Mouse (Mus musculus): Measurements from ENCODE around the gene Plbd2.

Plbd2 gene

GRCm38 (mm10) chr5:120503144-120503795 is at the start of gene Plbd2:
Plbd2 (minus strand) TSS chr5:120503625.
- DNase-seq = peak; percentile 84

GRCm38 (mm10) chr5:120550673-120551072 is 47.2 kb upstream of the Plbd2 start:
- no peak for DNase-seq

- no peak for DNase-seq
Observed at GRCm38 (mm10) chr5:120550137-120550536, 46.7 kb upstream of the Plbd2 start.

- DNase-seq = no peak
Observed at GRCm38 (mm10) chr5:120548236-120548850, 44.9 kb upstream of the Plbd2 start.

- no peak for DNase-seq
Observed at GRCm38 (mm10) chr5:120536632-120537031, 33.2 kb upstream of the Plbd2 start.

GRCm38 (mm10) chr5:120536046-120536445 is 32.6 kb upstream of the Plbd2 start:
- DNase-seq = peak; percentile 38

GRCm38 (mm10) chr5:120534686-120535075 is 31.3 kb upstream of the Plbd2 start:
- DNase-seq = no peak

GRCm38 (mm10) chr5:120534071-120534685 is 30.8 kb upstream of the Plbd2 start:
- no peak for DNase-seq

GRCm38 (mm10) chr5:120531631-120532030 is 28.2 kb upstream of the Plbd2 start:
- no peak for DNase-seq

GRCm38 (mm10) chr5:120527296-120527964 is 24.0 kb upstream of the Plbd2 start:
- DNase-seq = no peak

- no peak for DNase-seq
Observed at GRCm38 (mm10) chr5:120526311-120526710, 22.9 kb upstream of the Plbd2 start.

GRCm38 (mm10) chr5:120525737-120526136 is 22.3 kb upstream of the Plbd2 start:
- DNase-seq = no peak

GRCm38 (mm10) chr5:120524736-120525135 is 21.3 kb upstream of the Plbd2 start:
- no peak for DNase-seq

GRCm38 (mm10) chr5:120522649-120523048 is 19.2 kb upstream of the Plbd2 start:
- DNase-seq = peak; percentile 42

GRCm38 (mm10) chr5:120517552-120517951 is 14.1 kb upstream of the Plbd2 start:
- DNase-seq = peak; percentile 42

GRCm38 (mm10) chr5:120516221-120516984 is 13.0 kb upstream of the Plbd2 start:
- peak; percentile 56 for DNase-seq

GRCm38 (mm10) chr5:120515451-120515850 is 12.0 kb upstream of the Plbd2 start:
- no peak for DNase-seq

- DNase-seq = peak; percentile 82
Observed at GRCm38 (mm10) chr5:120514754-120515153, 11.3 kb upstream of the Plbd2 start.

- peak; percentile 27 for DNase-seq
Observed at GRCm38 (mm10) chr5:120514031-120514677, 10.7 kb upstream of the Plbd2 start.

GRCm38 (mm10) chr5:120512911-120513555 is 9.6 kb upstream of the Plbd2 start:
- no peak for DNase-seq

- DNase-seq = peak; percentile 57
Observed at GRCm38 (mm10) chr5:120511643-120512220, 8.3 kb upstream of the Plbd2 start.

All from lung, postnatal 10 days (tissue).